Mouse (Mus musculus) CD4-positive, CD25-positive, alpha-beta regulatory T cell, adult 4 months (primary cell): ENCODE results near the gene Mbnl2. TPM values are rescaled to one million over a fixed set of nuclear protein-coding genes. Genes with fewer than 3 reads are reported as not detected.

ENCODE experiments used
- ATAC-seq: one replicate; pipeline ENCODE4 v1.8.0; 2017
- polyA plus RNA-seq, 2 experiments: library from polyadenylated mRNA; unstranded; fragments of 100-300 nt; shearing (Covaris generic); gene quantifications; one replicate each; pipeline ENCODE4 v1.2.1; 2017

Mbnl2 gene
- polyA plus RNA-seq, 2 experiments from 2014 or later = 50.7 to 52.1 TPM

DNA sequence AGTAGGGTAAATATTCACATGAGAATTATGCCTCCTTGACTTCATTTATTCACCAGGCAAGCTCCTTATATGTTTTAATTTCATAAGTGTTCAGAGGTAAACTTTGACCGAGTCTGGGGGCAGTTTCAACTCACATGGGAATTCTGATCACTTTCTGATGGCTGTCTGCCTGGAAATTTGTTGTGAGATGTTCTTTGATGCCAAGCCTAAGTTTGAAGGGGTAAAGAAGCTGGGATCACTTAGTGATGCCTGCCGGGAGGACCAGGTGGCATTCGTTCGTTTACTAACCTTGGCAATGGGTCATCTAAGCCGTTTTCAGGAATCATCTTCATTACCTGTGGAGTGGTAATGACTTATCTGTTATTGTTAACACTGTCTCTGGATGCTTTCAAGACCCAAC, 23.0 kb downstream of the Mbnl2 start:
- no peak for ATAC-seq

DNA sequence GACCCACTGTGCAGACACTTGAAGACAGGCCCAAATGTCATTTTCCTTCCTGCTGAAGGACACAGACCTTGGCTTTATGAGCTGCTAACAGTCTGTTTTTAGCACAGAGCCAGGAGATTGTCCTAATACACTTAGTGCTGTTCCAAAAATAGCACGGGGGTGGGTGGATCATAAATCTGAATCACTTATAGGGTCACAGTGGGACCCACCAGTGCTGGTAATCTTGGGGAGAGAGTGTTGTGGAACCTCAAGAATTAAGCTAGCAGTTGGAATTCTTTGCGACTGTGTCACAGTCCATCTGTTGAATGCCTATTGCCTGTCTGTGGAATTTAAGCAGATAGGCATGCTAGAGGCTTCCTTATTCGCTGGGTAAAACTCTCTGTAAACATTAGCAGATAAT, 24.2 kb downstream of the Mbnl2 start:
- no peak for ATAC-seq

DNA sequence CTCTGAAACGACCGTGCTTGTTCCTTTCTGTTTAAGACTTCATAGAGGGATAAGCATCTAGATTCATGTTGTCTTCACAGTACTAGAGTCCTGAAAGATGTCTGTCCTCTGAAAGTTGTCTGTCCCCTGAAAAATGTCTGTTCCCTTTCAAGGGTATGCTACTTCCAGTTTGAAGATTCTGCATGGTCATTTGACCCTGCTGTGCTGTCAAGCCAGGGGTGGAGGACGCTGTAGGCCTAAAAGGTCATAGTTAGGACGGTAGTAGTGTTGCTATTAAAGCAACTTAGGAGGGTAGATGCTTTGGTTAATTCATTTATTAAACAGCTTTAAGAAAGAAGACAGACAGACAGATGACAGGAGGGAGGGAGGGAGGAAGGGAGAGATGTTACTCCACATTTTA, 24.7 kb downstream of the Mbnl2 start:
- no peak for ATAC-seq

DNA sequence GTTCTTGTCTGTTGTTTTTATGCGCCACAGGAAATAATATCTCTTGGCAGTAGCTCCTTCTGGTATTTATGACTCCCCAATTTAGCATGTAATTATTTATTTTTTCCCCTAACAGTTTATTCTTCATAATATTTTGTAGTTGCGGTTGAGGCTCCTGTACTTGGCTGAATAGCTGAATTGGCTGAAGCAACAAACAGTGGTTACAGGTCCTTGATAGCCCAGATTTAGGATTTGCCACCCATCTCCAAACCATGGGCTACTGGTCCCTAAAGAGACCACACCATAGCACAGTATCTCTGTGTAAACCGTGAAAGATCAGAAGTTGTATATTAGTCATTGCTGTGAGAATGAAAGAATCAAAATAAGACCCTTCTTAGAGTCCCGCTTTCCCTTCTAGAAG, 25.3 kb downstream of the Mbnl2 start:
- no peak for ATAC-seq

DNA sequence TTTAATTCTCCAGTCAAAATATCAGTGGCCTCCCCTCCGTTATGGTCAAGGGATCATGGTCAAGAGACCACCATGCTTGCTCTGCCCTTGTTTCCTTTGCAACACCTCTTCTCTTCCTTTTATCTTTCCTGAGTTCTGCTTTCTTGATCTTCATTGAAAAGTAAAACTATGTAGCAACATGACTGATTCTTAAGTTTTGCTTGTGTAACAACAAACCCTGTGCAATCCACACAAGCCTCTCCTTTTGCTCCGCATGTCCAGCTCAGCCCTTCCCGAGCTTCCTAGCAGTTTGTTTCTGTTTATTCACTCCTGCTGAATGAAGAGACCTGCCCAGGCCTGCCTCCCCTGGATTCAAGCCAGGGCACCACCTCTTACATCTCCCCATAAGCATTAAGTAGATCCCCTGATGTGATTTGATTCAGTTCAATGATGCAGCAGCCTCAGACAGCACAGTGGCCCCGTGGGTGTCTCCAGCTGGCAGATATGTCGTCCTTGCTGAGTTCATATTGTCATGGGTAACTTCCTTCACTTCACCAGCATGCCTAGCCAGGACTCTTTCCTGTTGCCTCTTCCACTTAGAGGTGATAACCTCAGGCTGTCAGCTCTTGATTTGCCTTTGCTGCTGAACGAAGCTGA, 27.6 kb downstream of the Mbnl2 start:
- no peak for ATAC-seq

DNA sequence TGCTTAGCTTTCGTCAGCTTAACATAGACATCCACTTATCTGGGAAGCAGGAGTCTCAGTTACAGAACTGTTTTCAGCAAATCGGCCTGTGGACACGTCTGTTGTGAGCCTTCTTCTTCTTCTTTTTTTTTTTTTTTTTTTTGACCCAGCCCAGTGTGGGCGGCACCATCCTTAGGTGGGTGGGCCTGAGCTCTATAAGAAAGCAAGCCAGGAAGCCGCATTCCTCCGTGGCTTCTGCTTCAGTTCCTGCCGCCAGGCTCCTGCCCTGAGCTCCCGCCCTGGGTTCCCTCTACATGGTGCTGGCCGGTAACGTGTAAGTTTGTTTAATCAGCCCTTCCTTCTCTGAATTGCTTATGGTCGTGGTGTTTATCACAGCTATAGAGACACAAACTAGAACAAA, 30.8 kb downstream of the Mbnl2 start:
- ATAC-seq = peak; percentile 64

DNA sequence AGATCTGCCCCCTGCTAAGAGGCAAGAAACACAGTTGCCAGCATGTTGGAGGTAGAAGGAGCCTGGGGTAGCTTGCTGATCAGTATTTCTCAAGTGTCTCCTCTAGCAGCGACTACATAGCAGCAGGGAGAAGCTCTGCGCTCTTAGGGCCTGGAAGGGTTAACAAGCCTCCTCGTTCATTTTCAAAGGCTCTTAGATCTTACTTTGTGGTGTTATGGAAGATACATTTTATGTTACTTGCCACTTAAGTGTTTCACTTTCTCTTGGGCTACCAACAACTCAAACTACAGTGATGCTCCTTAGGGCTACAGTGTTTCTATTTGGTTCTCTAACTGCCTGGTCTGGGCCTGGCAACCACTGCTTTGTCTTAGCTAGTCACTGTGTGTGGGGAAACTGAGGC, 31.9 kb downstream of the Mbnl2 start:
- peak; percentile 38 for ATAC-seq

DNA sequence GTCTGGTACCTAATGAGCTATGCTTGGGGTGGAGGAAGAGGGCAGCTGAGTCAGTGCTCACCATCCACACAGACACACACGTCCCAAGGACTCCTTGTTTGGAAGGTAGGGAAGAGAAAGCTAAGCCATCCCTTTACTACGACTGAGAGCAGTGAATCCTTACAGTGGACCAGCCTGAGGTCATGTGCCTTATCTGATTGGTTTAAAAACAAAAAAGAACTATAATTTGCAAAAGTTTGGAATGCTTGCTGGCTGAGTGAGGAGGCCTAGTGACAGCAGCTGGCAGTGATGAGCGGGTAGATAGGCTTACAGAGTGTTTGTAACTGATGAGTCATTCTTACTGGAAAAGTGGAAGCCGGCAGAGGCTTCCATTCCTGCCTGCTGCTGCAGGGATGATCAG, 32.5 kb downstream of the Mbnl2 start:
- no peak for ATAC-seq

DNA sequence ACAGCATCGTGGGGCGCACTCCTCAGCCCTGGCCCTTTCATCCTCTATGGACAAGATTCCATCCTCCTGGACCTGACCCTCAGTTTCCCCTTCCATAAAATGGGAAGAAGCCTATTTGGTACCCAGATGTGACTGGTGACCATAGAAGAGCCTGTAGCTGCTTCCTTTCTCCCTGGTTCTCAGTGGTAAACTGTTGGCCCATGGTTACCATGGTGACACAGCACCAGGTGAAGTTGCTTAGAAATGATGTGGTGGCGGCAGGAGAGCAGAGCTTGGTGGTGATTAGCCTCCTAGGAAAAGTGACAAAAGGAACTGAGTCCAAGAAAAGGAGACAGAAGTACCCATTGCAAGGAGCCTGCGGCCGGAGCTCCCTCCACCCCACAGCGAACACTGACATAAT, 34.2 kb downstream of the Mbnl2 start:
- ATAC-seq = no peak

DNA sequence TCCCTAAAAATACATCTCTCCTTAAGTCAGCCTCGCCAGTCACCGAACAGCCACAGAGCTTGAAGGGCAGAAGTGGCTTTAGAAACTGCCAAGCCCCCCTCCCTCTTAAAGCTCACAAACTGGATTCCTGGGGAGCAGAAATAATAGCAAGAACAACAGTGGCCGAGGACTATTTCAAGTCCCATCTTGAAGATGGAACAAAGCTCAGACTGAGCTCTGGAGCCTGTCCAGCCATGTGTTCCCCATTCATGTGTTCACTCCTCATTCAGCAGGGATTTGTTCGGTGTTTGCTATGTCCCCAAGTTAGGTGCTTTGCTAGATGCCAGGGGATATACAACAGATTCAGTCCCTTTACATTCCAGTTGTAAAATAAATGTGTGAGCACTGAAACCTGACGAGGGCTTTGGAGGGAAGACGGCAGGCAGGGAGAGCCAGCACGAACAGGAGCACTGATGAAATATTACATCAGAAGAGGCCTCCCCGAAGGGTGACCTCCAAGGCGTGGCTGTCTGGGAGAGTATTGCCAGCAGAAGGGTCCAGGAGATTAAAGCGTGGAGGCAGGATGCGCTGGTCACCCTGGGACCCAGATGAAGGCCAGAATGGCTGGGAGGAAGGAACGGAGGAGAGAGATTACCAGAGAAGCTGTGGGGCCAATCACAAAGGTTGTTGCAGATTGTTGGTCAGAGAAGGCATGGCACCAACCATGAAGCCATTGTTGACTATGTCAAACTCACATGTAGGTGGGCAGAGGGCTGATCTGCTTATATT, 36.0 kb downstream of the Mbnl2 start:
- ATAC-seq = no peak

DNA sequence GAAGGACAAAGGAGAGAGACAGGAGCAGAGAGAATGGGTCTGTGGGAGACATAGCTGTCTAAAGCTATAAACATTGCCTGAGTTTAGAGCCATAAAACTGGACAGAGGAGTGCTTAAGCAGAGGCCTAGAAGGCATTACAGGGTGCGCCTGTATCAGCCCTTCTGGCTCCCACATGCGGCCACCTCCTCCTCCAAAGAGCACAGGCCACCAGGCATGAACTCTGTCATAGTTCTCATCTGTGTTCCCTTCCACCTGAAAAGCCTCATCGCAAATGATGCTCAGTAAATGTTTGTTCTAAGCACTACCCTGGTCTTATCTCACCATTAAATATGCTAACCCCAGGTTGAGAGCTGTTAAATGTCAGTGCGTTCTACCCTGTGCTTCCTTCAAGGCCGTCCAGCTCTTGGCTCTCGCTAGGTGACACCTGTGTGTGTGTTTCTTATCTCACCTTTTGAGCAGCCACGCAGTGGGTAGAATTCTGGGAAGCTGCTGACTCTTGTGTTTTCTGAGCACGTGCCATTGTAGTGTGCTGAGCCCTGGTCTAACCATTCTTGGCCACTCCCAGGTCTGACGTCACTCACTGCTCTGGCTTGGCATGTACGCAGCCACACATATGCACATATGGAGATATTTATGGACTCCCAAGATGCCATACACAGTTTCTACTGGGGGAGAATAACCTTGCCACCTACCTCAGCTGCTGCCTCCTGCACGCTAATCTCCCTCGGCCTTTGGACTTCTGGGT, 37.4 kb downstream of the Mbnl2 start:
- ATAC-seq = peak; percentile 81

DNA sequence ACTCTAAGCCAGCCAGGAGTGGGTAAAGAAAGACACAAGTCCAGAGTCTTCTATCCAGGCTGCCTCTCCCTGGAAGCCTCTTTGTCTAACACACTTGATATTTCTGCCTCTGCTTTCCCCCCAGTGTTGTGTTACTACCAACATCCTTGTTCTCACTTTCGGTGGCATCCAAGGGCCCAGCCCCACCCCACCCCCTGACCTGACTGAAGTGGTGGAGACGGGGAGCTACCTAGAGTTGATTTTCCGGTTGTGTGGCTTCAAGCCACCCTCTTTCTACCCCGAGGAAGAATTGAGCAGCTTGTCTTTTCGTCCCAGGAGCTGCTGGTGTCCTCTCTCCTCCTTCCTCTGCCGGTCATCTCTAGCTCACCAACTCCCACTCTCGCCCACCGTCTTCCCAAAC, 38.0 kb downstream of the Mbnl2 start:
- ATAC-seq = peak; percentile 65

DNA sequence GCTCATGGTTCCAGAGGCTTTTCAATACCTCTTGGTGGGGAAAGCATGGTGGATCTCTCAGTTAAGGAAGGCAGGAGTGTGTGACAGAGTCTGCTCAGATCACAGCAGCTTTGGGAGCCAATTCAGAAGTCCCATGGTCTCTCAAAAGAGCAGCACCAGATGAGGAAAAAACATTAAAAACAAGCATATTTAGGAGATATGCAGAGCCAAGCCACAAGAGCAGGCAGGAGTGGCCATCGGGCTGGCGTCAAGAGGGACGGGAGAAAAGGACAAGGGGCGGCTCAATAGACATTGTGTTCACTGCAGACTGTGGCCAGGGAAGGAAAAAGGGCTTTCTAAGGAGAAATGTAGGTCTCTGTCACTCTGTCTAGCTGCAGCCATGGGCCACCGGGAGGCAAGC, 40.3 kb downstream of the Mbnl2 start:
- no peak for ATAC-seq

DNA sequence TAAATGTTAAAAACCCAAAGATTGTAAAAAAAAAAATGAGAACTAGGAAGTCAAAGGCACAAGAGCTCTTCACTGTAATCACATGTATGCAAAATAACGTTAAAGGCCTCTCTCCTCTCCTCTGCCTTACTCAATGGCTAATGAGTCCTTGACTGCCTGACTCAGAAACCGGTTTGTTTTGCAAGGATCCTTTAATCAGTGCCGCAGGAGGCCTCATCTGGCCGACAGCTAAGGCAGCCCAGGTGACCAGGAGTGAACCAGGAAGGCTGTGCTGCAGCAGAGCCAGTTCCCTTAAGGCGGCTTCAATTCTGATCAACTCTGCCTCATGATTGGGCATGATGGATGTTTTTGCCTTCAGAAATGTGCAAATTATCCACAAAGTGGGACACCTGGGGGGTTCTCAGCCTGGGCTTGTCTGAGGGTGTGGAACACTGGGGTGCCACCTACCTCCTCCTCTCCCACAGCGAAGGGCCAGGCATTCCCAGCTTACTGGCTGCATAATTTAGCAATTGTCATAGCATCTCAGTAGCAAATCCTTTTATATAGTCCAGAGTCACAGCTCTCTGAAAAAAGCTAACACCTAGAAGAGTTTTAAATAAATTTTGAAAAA, 43.0 kb downstream of the Mbnl2 start:
- ATAC-seq = no peak

DNA sequence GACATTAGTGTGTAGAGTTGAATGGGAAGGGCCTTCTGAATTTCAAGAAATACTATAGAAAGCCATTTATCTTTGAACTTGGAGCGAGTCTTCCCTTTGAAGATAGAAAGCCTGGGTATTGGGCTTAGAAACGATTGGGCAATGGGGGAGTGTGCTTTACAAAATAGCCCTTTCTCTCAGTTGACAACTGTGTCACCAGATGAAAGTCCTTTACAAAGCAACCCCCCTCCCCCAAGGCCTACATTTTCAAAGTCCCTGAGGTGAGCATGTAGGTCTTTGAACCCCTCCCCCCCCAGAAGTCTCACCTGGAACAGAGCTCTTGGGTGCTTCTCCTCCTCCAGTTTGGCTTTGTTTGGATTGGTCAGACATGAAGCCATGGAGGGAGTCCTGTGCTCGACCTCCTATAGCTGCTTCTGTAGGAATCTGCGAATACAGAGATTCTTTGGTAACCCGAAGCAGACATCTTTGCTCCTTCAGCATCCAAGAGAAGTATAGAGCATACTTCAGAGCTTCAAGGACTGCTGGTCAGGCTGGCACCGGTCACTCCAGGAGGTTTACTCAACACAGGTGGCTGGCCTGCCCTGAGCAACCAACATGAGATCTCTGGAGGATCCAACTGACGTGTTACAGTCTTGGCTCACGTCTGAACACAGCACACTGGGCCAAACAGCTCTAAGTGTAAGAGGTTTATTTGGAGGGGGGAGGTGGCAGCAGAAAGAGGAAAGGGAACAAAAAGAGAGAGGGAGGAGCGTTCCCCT, 43.7 kb downstream of the Mbnl2 start:
- no peak for ATAC-seq

DNA sequence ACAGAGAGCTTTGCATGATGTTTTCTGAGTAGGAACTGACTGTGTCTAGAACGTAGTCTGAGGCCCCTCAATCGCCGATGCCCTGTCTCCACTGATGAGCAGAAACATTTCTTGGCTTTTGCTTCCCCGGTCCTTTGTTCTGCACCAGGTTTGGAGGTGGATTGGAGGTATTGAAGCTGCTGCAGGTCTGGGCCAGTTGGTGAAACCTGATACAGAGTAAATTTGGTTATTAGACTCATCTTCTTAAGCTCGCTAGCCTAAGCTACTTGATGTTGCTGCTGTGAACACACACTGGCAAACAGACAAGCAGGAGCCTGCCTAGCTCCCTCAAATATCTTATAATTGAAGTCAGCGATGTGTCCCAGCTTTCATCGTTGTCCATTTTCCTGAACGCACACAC, 46.6 kb downstream of the Mbnl2 start:
- ATAC-seq = no peak

DNA sequence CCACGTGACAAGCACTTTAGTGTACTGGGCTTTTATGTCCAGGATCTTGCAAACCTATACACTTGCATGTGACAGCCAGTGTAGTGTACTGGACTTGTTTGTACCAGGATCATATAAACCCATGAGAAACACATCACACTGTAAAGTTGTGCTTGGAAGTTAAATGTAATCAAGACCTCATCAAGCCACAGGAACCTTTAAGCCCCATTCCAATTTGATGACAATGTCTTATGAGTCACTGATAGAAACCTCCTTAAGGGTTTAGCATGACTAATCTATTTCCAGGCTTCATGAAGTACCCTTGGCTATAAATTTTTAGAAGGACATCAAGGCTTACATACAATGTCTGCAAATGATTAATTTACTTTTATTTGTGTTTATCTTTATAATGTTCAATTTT, 47.6 kb downstream of the Mbnl2 start:
- no peak for ATAC-seq

DNA sequence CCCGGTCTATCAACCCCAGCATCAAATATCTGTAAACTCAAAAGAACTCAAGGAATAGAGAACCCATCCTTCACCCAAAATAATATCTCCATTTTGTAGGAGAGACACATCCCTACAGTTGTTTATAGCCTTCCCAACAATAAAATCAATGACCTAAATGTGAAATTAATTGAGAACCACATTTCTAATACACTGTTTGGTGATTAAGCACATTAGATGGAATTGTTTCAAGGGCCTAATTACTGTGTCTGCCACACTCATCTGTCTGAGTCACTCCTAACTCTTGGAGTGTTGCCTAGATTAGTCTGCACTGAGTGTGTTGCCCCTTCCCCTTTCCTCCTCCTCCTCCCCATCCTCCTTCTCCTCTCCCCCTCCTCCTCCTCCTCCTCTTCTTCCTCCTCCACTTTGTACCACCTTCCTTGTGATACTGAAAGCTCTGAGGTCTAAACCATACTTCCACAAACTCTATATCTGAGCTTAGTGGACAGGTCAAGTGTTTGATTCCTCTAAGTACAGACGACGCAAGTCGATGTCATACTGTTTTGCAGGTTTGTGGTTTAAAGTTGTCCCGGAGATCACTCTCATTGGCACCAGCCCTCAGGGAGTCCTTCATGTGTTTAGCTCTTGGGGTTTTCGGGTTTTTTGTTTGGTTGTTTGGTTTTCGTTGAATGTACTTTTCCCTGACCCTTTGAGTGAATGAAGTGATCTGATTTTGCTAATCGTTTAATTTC, 48.8 kb downstream of the Mbnl2 start:
- no peak for ATAC-seq

DNA sequence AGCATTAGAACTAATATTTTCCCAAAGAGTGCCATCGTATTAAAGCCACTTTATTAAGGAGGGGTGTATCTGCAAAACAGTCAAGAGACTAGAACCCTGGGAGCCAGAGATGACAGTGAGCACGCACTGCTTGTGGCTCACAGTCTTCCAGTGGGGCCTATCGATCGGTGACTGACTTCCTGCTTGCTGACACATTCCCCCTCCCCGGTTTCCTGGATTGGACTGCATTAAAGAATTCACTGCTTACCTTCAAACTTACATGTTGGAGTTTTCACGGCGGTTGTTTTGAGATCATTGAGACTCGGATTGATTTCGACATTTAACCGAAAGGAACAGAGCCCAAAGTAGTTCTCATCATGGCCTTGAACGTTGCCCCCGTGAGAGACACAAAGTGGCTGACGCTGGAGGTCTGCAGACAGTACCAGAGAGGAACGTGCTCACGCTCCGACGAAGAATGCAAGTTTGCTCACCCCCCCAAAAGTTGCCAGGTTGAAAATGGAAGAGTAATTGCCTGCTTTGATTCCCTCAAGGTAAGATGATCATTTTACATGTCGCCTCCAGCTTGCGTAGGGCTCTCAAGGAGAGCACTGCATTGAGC, 49.5 kb downstream of the Mbnl2 start:
- ATAC-seq = peak; percentile 53

DNA sequence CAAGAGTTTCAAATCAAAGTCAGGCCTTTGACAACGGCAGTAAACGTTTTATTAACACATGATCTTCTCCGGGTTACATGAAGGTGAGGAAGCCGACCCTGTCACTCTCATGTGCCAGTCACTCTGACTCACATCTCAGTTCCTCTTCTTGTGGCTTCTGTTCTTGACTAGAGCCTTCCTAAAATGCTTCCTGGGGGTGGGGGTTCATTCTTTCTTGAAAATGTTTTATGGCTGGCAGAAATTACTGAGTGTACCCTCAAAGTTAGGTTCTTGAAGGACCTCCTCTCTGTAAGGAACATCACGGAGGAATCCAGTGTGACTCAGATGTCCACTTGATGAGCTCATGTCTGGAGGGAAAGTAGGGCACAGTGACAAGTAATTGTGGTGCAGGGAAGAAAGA, 50.2 kb downstream of the Mbnl2 start:
- peak; percentile 24 for ATAC-seq

DNA sequence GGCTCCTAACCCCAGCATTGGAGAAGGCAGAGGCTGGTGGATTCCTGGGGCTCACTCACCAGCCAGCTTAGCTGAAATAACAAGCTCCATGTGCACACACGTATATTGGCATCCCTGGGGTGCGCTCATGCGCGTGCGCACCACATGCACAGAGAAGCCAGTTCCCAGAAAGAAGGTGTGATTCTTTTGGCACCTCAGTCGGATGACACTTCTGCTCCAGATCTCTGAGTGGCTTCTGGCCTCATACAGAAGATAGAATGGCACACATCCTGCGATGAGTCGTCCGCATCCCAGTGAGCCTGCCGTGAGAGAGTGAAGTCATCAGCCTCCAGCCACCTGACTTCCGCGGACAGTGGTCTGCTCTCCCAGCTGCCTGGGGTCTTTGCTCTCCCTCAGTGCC, 55.0 kb downstream of the Mbnl2 start:
- ATAC-seq = no peak
